Mouse (Mus musculus): Measurements from ENCODE around the gene Napsa.

DNA sequence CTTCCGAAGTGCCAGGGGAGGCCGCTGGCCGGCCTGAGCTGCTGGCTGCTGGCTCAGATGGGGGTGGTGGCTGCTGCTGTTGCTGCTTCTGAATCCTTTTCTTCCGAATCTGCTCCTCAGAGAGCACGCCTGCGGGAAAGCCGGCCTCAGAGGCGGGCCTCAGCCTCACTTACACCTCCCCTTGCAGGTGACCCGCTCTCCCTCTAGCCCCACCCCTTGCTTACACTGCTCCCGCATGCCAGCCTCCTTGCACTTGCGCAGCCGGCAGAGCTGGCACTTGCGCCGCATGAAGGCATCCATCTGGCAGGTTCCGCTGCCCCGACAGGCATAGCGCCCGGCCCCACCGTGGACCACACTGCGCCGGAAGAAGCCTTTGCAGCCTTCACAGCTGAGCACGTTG, 20.4 kb upstream of the Napsa start:
- TF ChIP-seq CTCF (IDR thresholded peaks at IDR 0.05; ENCODE audit: extremely low read depth, insufficient read depth, insufficient read length, insufficient replicate concordance) (no peak), POLR2A (IDR thresholded peaks at IDR 0.05; ENCODE audit: low read depth, low read length) (no peak)
